Mouse (Mus musculus) olfactory bulb, adult 2 months (tissue): ENCODE measurements around the gene Rflnb. TPM values are rescaled to one million over a fixed set of nuclear protein-coding genes. Genes with fewer than 3 reads are reported as not detected.

Source experiments
- H3K27ac ChIP-seq: fragments of 200-500 bp; 2 replicates; pipeline ENCODE4 v1.5.1; 2012; ENCODE audit warnings: low read depth, low read length; ENCODE audit not compliant: insufficient read depth
- H3K4me1 ChIP-seq: fragments of 200-500 bp; 2 replicates; pipeline ENCODE4 v1.6.1; 2012; ENCODE audit warnings: low read length; ENCODE audit not compliant: control insufficient read depth, insufficient read depth
- H3K4me3 ChIP-seq: fragments of 200-500 bp; 2 replicates; pipeline ENCODE4 v1.5.1; 2012; ENCODE audit warnings: mild to moderate bottlenecking, low read depth, low read length, moderate library complexity; ENCODE audit not compliant: insufficient read depth
- CTCF ChIP-seq: fragments of 200-500 bp; IDR thresholded peaks from 2 replicates; pipeline ENCODE4 v1.5.1; 2012; ENCODE audit warnings: low read depth, mild to moderate bottlenecking, low read length, moderate library complexity; ENCODE audit not compliant: insufficient read depth
- POLR2A ChIP-seq: fragments of 200-500 bp; IDR thresholded peaks from 2 replicates; pipeline ENCODE4 v1.6.1; 2012; ENCODE audit warnings: mild to moderate bottlenecking, low read depth, low read length, moderate library complexity; ENCODE audit not compliant: insufficient read depth
- WGBS: fragments of 180-500 bp; shearing (Covaris S2); methylation state at CpG from one replicate; pipeline ENCODE4 v1.1.7; 2018; 5-methylcytosine and 5-hydroxymethylcytosine counted together
- polyA plus RNA-seq: library from polyadenylated mRNA; stranded (reverse); fragments of >200 nt; gene quantifications from 2 replicates; pipeline ENCODE4 v1.2.4, GENCODE M21; 2012; ENCODE audit warnings: low replicate concordance; ENCODE audit not compliant: missing spikeins, insufficient read depth, insufficient read length

Rflnb gene
- polyA plus RNA-seq, result not detected in 2 replicates

DNA sequence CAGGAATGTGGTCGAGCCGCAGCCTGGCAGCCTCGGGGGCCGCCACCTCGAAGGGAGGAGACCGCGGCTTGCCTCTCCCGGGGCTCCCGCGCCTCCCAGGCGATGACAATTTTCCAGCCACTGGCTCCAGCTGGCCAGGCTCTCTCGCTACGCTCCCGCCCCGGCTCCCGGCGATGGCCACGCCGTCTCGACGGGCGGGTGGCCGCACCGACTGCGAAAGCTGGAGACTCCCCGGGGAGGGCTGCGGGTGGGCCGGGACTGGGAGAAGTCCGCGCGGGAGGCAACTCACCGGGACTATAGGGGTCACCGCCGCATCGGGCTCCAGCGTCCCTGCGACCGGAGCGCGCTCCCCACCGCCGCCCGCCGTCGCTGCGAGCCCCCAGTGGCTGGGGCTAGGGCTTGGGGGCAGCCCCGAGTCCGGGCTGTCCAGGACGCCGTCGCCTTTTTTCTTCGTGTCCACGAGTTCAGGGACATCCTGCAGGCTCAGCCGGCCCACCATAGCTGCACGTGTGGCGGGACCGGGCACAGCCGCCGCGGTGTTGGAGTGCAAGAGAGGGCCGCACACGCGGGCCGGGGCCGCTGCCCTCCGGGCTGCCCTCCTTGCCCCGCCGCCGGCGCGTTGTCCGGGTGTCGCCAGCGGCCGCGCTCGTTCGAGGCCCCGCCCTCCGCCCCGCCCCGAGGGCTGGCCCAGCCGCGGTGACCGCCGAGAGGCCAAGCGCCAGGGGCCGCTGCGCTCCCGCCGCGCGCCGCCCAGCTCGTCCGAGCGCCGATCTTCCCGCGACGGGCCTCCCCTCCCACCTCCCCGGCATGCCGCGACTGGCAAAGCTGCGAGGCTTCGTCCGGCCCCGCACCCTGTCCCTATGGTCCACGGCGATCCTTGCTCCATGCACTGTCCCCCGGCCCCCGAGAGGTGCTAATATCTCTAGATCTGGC lies at the start of gene Rflnb:
Gene Rflnb (minus strand): TSS at position 644 of the 933 bp plus-strand sequence.
- no peak for TF ChIP-seq CTCF
- no peak for TF ChIP-seq POLR2A
- no peak within 1 kb of the TSS for H3K27ac ChIP-seq
- H3K4me1 ChIP-seq, result peaks cover 9% of the 10 kb centered on the region
- peak within 1 kb of the TSS; percentile 65 for H3K4me3 ChIP-seq
- 1% methylated on average over 112 of the region's 112 CpGs for WGBS

DNA sequence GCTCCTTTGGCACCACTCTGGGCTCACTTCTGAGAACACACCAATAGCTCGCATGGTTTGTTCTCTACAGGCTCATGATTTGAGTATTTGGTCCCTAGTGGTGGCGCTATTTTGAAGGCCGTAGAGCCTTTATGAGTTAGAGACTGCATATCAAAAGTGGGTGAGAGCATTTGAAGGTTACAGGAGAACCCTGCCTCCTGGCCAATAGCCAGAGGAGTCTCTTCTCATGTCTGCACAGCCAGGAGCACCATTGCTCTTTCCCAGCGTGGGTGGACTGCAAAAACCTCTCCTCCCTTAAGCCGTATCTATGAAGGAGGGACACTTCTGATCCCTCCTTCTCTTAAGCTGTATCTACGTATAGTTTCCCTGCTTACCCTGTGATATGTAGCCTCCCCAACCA lies 49.8 kb upstream of the Rflnb start:
- Histone ChIP-seq H3K4me1 (no peaks in the 10 kb centered on the region), H3K27ac (no peak overlapping the region), H3K4me3 (no peak overlapping the region)
- TF ChIP-seq CTCF (no peak), POLR2A (no peak)
- 88% methylated on average over 6 of the region's 6 CpGs for WGBS

DNA sequence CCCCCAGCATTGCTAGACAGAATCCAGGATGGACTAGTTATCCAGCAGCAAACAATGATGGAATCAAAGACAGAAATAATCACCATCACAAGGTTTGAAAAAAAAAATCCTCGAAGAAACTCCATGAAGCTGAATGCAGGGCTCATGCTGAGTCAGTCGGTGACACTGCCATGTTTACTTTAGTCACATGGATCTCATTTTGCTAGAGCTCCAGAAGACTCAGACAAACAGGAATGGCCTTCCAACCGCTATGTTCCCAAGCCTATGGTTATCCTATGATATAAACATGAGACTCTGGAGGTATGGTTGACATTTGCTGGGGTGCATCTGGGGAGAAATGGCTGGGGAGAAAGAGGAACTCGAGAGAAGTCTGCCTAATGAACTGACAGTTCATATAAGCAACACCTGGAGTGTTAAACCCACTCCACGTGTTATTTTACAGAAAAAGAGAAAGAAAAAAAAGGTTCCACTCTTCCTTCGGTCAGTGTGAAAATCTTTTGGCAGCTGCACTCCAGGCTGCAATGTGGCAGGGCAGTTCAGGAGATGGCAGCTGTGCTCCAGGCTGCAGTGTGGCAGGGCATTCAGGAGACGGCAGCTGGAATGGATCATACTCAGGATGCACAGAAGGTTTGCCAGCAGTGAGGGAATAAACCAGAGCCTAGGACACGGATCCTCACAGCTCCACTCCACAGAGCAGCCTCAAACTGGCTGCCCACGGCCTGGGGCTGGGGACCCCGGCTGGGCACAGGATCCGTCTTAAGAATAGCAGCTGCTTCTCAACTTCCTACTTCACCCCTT lies 46.9 kb upstream of the Rflnb start:
- 68% methylated on average over 11 of the region's 11 CpGs for WGBS
- TF ChIP-seq POLR2A (no peak), CTCF (no peak)
- H3K27ac ChIP-seq, result no peak overlapping the region

DNA sequence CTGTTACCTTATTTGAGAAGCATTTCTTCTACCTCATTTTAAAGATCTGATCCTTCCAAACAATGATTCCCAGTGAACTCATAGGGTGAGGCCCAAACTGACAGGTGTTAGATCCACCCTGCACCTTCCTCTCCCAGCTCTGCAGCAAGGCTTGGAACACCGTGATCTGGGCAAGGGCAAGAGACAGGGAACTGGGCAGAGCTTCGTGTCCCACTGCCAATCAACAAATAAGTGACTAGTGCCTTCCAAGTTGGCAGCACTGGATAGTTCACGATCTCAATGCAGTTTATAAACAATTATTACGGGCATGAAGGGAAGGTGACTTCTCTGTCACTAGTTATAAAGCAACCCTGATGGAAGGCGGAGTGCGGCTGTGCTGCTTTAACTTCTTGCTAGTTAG lies 42.2 kb upstream of the Rflnb start:
- Histone ChIP-seq H3K27ac (no peak overlapping the region), H3K4me1 (no peaks in the 10 kb centered on the region), H3K4me3 (no peak overlapping the region)
- WGBS, result 75% methylated on average over 6 of the region's 6 CpGs
- TF ChIP-seq POLR2A, result no peak

More for the DNA sequence above, 46.9 kb upstream of the Rflnb start:
- Histone ChIP-seq H3K4me3 (no peak overlapping the region), H3K4me1 (no peaks in the 10 kb centered on the region)

DNA sequence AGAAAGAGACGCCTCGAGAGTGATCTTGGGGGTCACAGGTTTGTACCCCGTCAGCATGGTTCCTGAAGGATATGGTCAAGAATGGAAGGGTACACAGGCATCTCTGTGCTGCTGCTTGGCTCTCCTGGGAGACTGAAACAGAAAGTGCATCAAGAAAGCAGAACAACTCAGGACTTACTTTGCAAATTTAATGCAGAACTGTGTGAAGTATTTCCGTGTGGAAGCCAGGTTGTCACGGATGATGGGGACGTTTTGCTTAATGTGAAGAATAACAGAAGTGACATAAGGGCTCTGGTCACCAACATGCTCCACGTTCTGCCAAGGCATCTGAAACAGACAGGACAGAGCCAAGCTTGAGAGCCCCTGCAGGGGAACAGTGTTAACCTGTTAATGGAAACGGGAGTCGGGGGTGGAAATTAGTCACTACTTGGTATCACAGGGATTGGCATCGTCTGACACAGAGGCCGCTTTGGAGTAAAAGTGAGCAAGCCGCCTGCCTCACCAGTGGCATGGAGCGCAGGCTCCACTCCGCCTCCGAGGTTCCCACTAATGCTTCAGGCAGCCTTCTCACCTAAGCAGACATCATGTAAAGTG lies 39.1 kb upstream of the Rflnb start:
- TF ChIP-seq POLR2A, result no peak
- TF ChIP-seq CTCF, result no peak
- no peaks in the 10 kb centered on the region for H3K4me1 ChIP-seq
- WGBS, result 81% methylated on average over 15 of the region's 15 CpGs
- H3K4me3 ChIP-seq, result no peak overlapping the region
- H3K27ac ChIP-seq, result no peak overlapping the region

DNA sequence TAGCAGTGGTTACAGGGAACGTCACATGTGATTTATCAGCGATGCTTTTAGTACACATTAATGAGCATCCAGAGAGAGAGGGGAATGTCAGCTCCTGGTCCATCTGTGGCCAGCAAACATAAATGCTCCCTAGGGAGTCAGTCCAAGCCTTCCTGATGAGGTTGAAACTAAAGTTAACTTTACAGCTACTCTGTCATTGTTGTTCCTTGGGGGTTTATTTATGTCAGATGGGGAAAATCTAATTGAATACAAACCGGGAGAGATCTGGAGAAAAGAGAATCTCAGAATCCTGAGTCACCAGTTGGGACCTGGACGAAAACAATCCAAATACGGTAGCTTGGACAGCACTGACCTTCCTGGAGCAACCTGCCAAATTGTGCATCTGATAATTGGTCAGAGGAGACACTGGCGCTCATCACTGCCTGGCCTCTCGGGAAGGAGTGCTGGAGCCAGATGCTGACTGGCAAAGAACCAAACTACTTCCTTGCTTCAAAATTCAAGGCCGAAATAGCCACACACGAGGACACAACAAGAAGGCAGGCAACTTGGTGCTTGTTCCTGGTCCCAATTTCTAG lies 38.0 kb upstream of the Rflnb start:
- WGBS, result 72% methylated on average over 9 of the region's 9 CpGs
- Histone ChIP-seq H3K4me1 (no peaks in the 10 kb centered on the region), H3K27ac (no peak overlapping the region)

DNA sequence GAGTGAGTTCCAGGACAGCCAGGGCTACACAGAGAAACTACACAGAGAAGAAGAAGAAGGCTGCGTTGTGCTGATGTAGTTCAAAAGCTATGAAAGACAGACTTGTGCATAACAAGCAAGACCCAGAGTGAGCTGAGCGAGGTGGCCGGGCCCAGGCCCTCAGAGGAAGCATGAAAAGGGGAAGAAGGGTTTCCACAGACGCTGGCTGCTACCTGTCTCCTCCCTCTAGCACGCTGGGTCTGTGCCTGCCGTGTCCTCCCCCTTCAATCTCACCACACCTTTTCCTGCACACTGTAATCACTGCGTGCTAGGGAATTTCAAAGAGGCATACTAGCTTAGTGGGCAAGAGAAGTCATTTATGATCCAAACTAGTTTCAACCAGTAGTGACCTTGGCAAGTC lies 36.8 kb upstream of the Rflnb start:
- Histone ChIP-seq H3K4me3 (no peak overlapping the region), H3K4me1 (no peaks in the 10 kb centered on the region), H3K27ac (no peak overlapping the region)
- WGBS, result 83% methylated on average over 7 of the region's 7 CpGs
- no peak for TF ChIP-seq CTCF
- TF ChIP-seq POLR2A, result no peak

More for the DNA sequence above, 38.0 kb upstream of the Rflnb start:
- TF ChIP-seq CTCF (no peak), POLR2A (no peak)
- H3K4me3 ChIP-seq, result no peak overlapping the region

DNA sequence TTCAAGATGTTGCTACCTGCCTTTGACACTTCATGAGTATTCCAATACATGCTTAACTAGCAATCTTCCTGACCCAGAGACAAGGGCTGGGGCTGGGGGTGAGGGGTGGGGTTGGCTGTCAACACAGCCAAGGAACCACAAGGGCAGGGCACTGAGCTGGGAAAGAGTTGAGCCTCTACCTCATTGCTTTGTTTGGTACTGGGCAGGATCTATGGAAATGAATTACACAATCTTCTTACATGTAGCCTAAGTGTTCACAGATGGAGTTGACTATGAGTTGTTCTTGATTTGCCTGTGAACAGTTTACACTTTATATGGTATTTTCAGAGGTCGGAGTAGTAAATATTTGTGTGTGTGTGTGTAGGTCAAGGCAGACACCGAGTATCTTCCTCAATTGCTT lies 33.3 kb upstream of the Rflnb start:
- 96% methylated on average over 2 of the region's 2 CpGs for WGBS
- H3K4me3 ChIP-seq, result no peak overlapping the region
- H3K4me1 ChIP-seq, result no peaks in the 10 kb centered on the region
- H3K27ac ChIP-seq, result no peak overlapping the region
- TF ChIP-seq CTCF (no peak), POLR2A (no peak)
